Mouse (Mus musculus) lung, embryonic 16.5 days (tissue): ENCODE data around the gene Mgll. TPM values are rescaled to one million over a fixed set of nuclear protein-coding genes. Genes with fewer than 3 reads are reported as not detected.

Source experiments
- ATAC-seq: fragments of 200-750 bp; cut with Nextera tagmentation; 2 replicates; pipeline ENCODE4 v1.8.0; 2017; ENCODE audit warnings: low read depth, mild to moderate bottlenecking, moderate library complexity
- H3K27ac ChIP-seq: fragments of 300-500 bp; sonication (generic); 2 replicates; pipeline ENCODE4 v1.5.1; 2014; ENCODE audit warnings: mild to moderate bottlenecking, control low read depth, low read length
- H3K27me3 ChIP-seq: fragments of 300-500 bp; sonication (generic); 2 replicates; pipeline ENCODE4 v1.6.1; 2014; ENCODE audit warnings: low read depth, low read length, mixed read lengths; ENCODE audit not compliant: control insufficient read depth, insufficient read depth
- H3K36me3 ChIP-seq: fragments of 300-500 bp; sonication (generic); 2 replicates; pipeline ENCODE4 v1.6.1; 2014; ENCODE audit warnings: low read length; ENCODE audit not compliant: control insufficient read depth, insufficient read depth
- H3K4me1 ChIP-seq: fragments of 300-500 bp; sonication (generic); replicated peaks from 2 replicates; pipeline ENCODE4 v1.6.1; 2014; ENCODE audit warnings: low read length, mixed read lengths; ENCODE audit not compliant: control insufficient read depth, insufficient read depth
- H3K4me2 ChIP-seq: fragments of 300-500 bp; sonication (generic); 2 replicates; pipeline ENCODE4 v1.6.1; 2014; ENCODE audit warnings: low read depth, low read length, control low read depth
- H3K4me3 ChIP-seq: fragments of 300-500 bp; sonication (generic); 2 replicates; pipeline ENCODE4 v1.5.1; 2014; ENCODE audit warnings: mild to moderate bottlenecking, low read length, control low read depth
- H3K9ac ChIP-seq: fragments of 300-500 bp; sonication (generic); 2 replicates; pipeline ENCODE4 v1.6.1; 2014; ENCODE audit warnings: low read length, control low read depth
- H3K9me3 ChIP-seq: fragments of 300-500 bp; sonication (generic); 2 replicates; pipeline ENCODE4 v1.6.1; 2016; ENCODE audit warnings: low read length; ENCODE audit not compliant: control insufficient read depth
- WGBS: fragments of 180-500 bp; shearing (Covaris S2); extraction: QIAGEN DNeasy Blood & Tissue Kit; methylation state at CpG from one replicate; pipeline ENCODE4 v1.1.7; 2014; 5-methylcytosine and 5-hydroxymethylcytosine counted together
- polyA plus RNA-seq: library from polyadenylated mRNA; unstranded; fragments of >200 nt; fragmentation: Nextera tagmentation; extraction: Ambion mirVana; gene quantifications from 2 replicates; pipeline ENCODE4 v1.2.1, GENCODE M21; 2015

Gene Mgll
- polyA plus RNA-seq, 1 experiment from 2014 or later: 73.2 TPM

GRCm38 (mm10) chr6:88782981-88783397 lies 58.8 kb downstream of the Mgll start:
- H3K9me3 ChIP-seq: no peaks in the 10 kb centered on the region
- no peaks in the 10 kb centered on the region for H3K27me3 ChIP-seq
- no peak for ATAC-seq
- H3K4me1 ChIP-seq: peaks cover 38% of the 10 kb centered on the region
- no peak overlapping the region for H3K27ac ChIP-seq
- no peak overlapping the region for H3K4me3 ChIP-seq
- WGBS: 33% methylated on average over 4 of the region's 4 CpGs
- H3K36me3 ChIP-seq: no peaks in the 10 kb centered on the region
- H3K9ac ChIP-seq: no peak overlapping the region
- no peak overlapping the region for H3K4me2 ChIP-seq

- ATAC-seq: peak; percentile 51
- Histone ChIP-seq H3K27ac (peak overlapping the region; percentile 78), H3K4me1 (peaks cover 43% of the 10 kb centered on the region), H3K36me3 (no peaks in the 10 kb centered on the region), H3K27me3 (no peaks in the 10 kb centered on the region), H3K9me3 (no peaks in the 10 kb centered on the region), H3K4me3 (no peak overlapping the region), H3K4me2 (no peak overlapping the region), H3K9ac (peak overlapping the region; percentile 39)
- WGBS: 44% methylated on average over 7 of the region's 7 CpGs
Observed at GRCm38 (mm10) chr6:88784691-88785173, 60.5 kb downstream of the Mgll start.

GRCm38 (mm10) chr6:88785331-88785730 lies 61.1 kb downstream of the Mgll start:
- no peak overlapping the region for H3K4me3 ChIP-seq
- WGBS: 20% methylated on average over 5 of the region's 5 CpGs
- ATAC-seq: peak; percentile 52
- H3K27ac ChIP-seq: peak overlapping the region; percentile 78
- no peaks in the 10 kb centered on the region for H3K27me3 ChIP-seq
- H3K36me3 ChIP-seq: no peaks in the 10 kb centered on the region
- H3K9ac ChIP-seq: peak overlapping the region; percentile 39; the same call in 1 of the 2 replicates
- H3K9me3 ChIP-seq: no peaks in the 10 kb centered on the region
- no peak overlapping the region for H3K4me2 ChIP-seq
- peaks cover 45% of the 10 kb centered on the region for H3K4me1 ChIP-seq

- Histone ChIP-seq H3K27ac (peak overlapping the region; percentile 82), H3K4me1 (peaks cover 47% of the 10 kb centered on the region)
- 81% methylated on average over 10 of the region's 10 CpGs for WGBS
Observed at GRCm38 (mm10) chr6:88785781-88786542, 61.8 kb downstream of the Mgll start.

GRCm38 (mm10) chr6:88786732-88787445 lies 62.7 kb downstream of the Mgll start:
- Histone ChIP-seq H3K9me3 (no peaks in the 10 kb centered on the region), H3K4me2 (no peak overlapping the region), H3K9ac (peak overlapping the region; percentile 45; the same call in 1 of the 2 replicates), H3K4me1 (peaks cover 53% of the 10 kb centered on the region), H3K27me3 (no peaks in the 10 kb centered on the region), H3K36me3 (no peaks in the 10 kb centered on the region), H3K4me3 (no peak overlapping the region), H3K27ac (peak overlapping the region; percentile 82)
- 64% methylated on average over 15 of the region's 15 CpGs for WGBS
- ATAC-seq: no peak

More at GRCm38 (mm10) chr6:88785781-88786542, 61.8 kb downstream of the Mgll start:
- no peaks in the 10 kb centered on the region for H3K9me3 ChIP-seq
- no peak overlapping the region for H3K4me2 ChIP-seq
- H3K9ac ChIP-seq: no peak overlapping the region
- no peaks in the 10 kb centered on the region for H3K36me3 ChIP-seq
- no peak overlapping the region for H3K4me3 ChIP-seq
- H3K27me3 ChIP-seq: no peaks in the 10 kb centered on the region
- no peak for ATAC-seq

GRCm38 (mm10) chr6:88787496-88787895 lies 63.3 kb downstream of the Mgll start:
- H3K9me3 ChIP-seq: no peaks in the 10 kb centered on the region
- H3K4me1 ChIP-seq: peaks cover 59% of the 10 kb centered on the region
- no peaks in the 10 kb centered on the region for H3K36me3 ChIP-seq
- 37% methylated on average over 14 of the region's 14 CpGs for WGBS
- H3K27ac ChIP-seq: peak overlapping the region; percentile 82
- ATAC-seq: peak; percentile 31; the same call in 1 of the 2 replicates
- no peaks in the 10 kb centered on the region for H3K27me3 ChIP-seq
- H3K4me2 ChIP-seq: no peak overlapping the region
- no peak overlapping the region for H3K4me3 ChIP-seq
- peak overlapping the region; percentile 45; the same call in 1 of the 2 replicates for H3K9ac ChIP-seq

- Histone ChIP-seq H3K9me3 (no peaks in the 10 kb centered on the region), H3K27ac (no peak overlapping the region), H3K4me3 (no peak overlapping the region), H3K4me2 (no peak overlapping the region), H3K9ac (no peak overlapping the region), H3K36me3 (no peaks in the 10 kb centered on the region), H3K4me1 (peaks cover 63% of the 10 kb centered on the region), H3K27me3 (no peaks in the 10 kb centered on the region)
- ATAC-seq: no peak
- 72% methylated on average over 11 of the region's 11 CpGs for WGBS
Observed at GRCm38 (mm10) chr6:88788219-88788618, 64.0 kb downstream of the Mgll start.

GRCm38 (mm10) chr6:88791299-88791698 lies 67.1 kb downstream of the Mgll start:
- no peak overlapping the region for H3K27ac ChIP-seq
- WGBS: 37% methylated on average over 9 of the region's 9 CpGs
- no peak for ATAC-seq
- H3K4me2 ChIP-seq: no peak overlapping the region
- peaks cover 52% of the 10 kb centered on the region for H3K4me1 ChIP-seq
- no peaks in the 10 kb centered on the region for H3K9me3 ChIP-seq
- no peaks in the 10 kb centered on the region for H3K36me3 ChIP-seq
- 0 out of 2 replicates have a peak overlapping the region, but pooled peaks have one; percentile 8 for H3K9ac ChIP-seq
- H3K4me3 ChIP-seq: no peak overlapping the region
- no peaks in the 10 kb centered on the region for H3K27me3 ChIP-seq

- 31% methylated on average over 7 of the region's 7 CpGs for WGBS
- peaks cover 43% of the 10 kb centered on the region for H3K4me1 ChIP-seq
- H3K36me3 ChIP-seq: no peaks in the 10 kb centered on the region
- ATAC-seq: peak; percentile 37; the same call in 1 of the 2 replicates
- H3K4me2 ChIP-seq: no peak overlapping the region
- H3K4me3 ChIP-seq: no peak overlapping the region
- H3K27me3 ChIP-seq: no peaks in the 10 kb centered on the region
- no peak overlapping the region; the same call in 1 of the 2 replicates for H3K27ac ChIP-seq
- no peak overlapping the region for H3K9ac ChIP-seq
- no peaks in the 10 kb centered on the region for H3K9me3 ChIP-seq
Observed at GRCm38 (mm10) chr6:88792147-88792691, 68.0 kb downstream of the Mgll start.
